Mouse (Mus musculus): ENCODE data around the gene Aqr. TPM values are rescaled to one million over a fixed set of nuclear protein-coding genes. Genes with fewer than 3 reads are reported as not detected.

The Aqr gene
- total RNA-seq, 1 experiment from 2014 or later: 49.2 TPM

GRCm38 (mm10) chr2:114145315-114145801 lies 41.5 kb downstream of the Aqr start:
- peak; percentile 71 for ATAC-seq (replicated peaks; ENCODE audit: insufficient number of reproducible peaks, low FRiP score, low TSS enrichment, poor library complexity, severe bottlenecking)

DNA sequence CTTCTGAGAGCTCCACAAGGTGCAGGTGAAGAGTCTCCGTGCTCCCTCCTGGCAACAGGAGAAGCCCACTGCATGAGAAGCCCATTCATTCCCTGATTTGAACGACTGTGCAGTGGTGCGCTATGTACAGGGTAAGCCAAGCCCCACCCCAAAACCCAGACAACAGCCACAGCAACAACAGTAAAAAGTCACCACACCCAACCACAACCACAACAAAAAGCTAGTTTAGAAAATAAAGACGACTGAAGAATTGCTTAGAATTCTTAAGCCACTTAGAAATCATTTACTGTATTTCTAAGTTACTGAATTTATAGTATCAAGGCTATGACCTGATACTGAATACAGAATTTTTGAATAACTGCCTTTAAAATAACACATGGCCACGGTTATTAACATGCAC lies 41.9 kb downstream of the Aqr start:
- 0 out of 2 replicates have a peak, but pooled peaks have one; percentile 40 for ATAC-seq (replicated peaks; ENCODE audit: insufficient number of reproducible peaks, low FRiP score, low TSS enrichment, poor library complexity, severe bottlenecking)

GRCm38 (mm10) chr2:114143842-114144241 lies 43.0 kb downstream of the Aqr start:
- ATAC-seq (replicated peaks; ENCODE audit: insufficient number of reproducible peaks, low FRiP score, low TSS enrichment, poor library complexity, severe bottlenecking): no peak

GRCm38 (mm10) chr2:114136755-114137154 lies 50.1 kb downstream of the Aqr start:
- peak; percentile 47; the same call in 1 of the 2 replicates for ATAC-seq (replicated peaks; ENCODE audit: insufficient number of reproducible peaks, low FRiP score, low TSS enrichment, poor library complexity, severe bottlenecking)

- ATAC-seq (replicated peaks; ENCODE audit: insufficient number of reproducible peaks, low FRiP score, low TSS enrichment, poor library complexity, severe bottlenecking): no peak
Measured at GRCm38 (mm10) chr2:114135777-114136176, 51.0 kb downstream of the Aqr start.

GRCm38 (mm10) chr2:114133355-114133754 lies 53.5 kb downstream of the Aqr start:
- ATAC-seq (replicated peaks; ENCODE audit: insufficient number of reproducible peaks, low FRiP score, low TSS enrichment, poor library complexity, severe bottlenecking): no peak

GRCm38 (mm10) chr2:114130657-114131056 lies 56.2 kb downstream of the Aqr start:
- no peak for ATAC-seq (replicated peaks; ENCODE audit: insufficient number of reproducible peaks, low FRiP score, low TSS enrichment, poor library complexity, severe bottlenecking)

DNA sequence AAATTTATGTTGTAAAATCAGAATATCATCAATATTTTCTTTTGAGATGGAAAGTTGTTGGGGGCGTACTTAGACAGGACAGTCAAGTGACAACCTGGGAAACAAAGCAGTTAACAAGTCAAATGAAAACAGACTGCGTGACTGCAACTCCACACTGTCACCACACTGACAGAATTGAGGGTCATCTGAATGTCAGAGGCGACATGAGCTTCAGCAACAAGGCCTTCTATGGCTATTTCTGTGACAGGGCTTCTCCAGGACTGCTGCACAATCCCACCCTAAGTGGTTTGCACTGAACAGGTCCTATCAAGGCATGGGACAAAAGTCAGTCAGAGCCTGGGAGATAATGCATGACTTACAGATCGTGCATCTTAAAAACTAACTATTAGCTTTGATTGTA lies 63.5 kb downstream of the Aqr start:
- ATAC-seq (replicated peaks; ENCODE audit: insufficient number of reproducible peaks, low FRiP score, low TSS enrichment, poor library complexity, severe bottlenecking): no peak

GRCm38 (mm10) chr2:114119451-114119850 lies 67.4 kb downstream of the Aqr start:
- ATAC-seq (replicated peaks; ENCODE audit: insufficient number of reproducible peaks, low FRiP score, low TSS enrichment, poor library complexity, severe bottlenecking): no peak

DNA sequence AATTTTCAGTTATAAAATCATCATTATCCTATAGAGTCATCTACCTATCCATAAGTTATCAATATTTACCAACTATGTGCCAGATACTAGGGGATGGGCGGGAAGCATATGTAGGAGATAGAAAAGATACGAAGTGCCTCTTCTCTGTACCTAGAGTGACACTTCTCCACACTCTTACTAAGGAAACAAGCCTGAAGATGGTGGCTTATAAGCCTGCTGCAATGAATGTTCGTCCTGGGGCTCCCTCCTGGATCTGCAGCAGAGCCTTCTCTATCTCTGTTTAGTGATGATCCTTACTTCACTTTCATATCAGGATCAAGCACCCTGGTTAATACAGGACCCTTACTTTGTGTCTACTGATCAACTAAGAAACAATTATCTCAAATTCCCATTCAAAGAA lies 69.2 kb downstream of the Aqr start:
- ATAC-seq (replicated peaks; ENCODE audit: insufficient number of reproducible peaks, low FRiP score, low TSS enrichment, poor library complexity, severe bottlenecking): no peak

GRCm38 (mm10) chr2:114117235-114117634 lies 69.6 kb downstream of the Aqr start:
- no peak for ATAC-seq (replicated peaks; ENCODE audit: insufficient number of reproducible peaks, low FRiP score, low TSS enrichment, poor library complexity, severe bottlenecking)

DNA sequence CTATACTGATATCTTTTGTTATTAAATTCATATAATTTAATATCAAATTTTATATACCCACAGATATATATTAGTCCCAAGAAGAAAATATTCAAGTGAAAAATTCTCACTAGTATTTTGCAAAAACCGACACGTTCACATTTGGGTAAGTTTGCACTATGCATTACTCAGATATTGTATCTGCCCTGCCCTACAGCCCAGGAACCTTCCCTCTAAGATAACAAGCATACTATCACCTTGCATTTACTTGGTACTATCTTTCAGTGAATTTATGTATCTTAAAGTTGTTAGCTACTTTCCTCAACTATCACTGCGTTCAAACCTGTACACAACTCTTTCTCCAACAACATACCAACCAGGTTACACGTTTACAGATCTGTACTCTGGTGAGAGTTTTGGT lies 71.3 kb downstream of the Aqr start:
- ATAC-seq (replicated peaks; ENCODE audit: insufficient number of reproducible peaks, low FRiP score, low TSS enrichment, poor library complexity, severe bottlenecking): no peak

DNA sequence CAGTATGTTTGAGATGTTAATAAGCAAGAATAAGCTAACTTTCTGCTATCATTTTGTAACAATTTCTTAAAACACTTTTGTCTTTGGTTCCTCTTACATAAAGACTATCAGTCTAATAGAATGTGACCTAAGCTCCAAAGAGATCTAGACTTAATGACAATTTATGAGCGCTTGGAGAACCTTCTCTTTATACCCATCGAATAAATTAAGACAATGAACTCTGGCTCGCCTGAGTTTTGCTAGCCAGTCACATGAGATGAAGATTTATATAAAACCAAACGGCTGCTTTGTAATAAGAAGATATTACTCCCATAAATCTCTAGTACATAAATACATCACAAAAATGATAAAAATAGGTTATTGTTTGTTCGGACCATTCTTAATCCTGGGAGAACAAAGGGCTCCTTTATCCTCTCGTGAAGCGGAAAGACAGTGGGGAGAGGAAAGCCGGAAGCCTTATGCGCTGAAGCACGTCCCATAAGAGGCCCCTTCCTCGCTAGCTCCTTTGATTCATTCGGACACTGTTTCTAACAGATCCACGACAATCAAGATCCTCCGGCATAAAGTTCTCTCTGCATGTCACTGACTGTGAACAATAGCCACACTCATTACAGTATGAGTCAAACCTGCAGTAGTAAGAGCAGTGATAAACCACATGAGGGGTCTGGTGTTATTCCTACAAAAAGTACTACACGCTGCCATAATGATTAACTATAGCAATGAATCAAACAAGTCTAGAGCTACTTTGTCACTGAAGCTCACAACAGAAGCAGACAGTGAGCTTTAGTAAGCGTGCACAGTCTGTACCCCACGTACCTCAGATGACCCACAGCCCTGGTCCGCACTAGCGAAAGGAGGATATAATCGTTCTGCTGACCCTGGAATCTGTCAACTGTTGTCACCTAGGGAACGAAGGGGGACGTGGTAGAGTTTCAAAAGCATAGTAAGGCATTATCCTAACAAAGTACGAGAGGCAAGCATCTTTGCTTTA lies 79.2 kb downstream of the Aqr start:
- ATAC-seq (replicated peaks; ENCODE audit: insufficient number of reproducible peaks, low FRiP score, low TSS enrichment, poor library complexity, severe bottlenecking): no peak

DNA sequence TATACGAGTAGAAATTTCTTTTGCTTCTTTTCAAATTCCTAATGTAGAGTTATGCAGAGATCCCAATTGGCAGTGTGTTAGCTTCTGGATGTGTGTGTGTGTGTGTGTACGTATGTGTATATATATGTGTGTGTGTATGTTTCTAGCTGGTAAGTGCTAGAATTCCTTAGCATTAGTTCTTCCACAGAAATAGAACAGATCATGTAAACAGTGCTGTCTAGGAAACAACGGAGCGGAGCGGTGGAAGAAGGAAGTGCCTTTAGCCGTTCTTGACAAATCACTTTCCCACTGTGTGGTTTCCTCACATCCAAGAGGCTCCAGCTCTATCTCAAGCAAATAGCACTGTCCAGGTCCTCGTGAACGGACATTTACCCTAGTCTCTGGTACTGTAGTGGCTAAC lies 80.4 kb downstream of the Aqr start:
- ATAC-seq (replicated peaks; ENCODE audit: insufficient number of reproducible peaks, low FRiP score, low TSS enrichment, poor library complexity, severe bottlenecking): no peak

DNA sequence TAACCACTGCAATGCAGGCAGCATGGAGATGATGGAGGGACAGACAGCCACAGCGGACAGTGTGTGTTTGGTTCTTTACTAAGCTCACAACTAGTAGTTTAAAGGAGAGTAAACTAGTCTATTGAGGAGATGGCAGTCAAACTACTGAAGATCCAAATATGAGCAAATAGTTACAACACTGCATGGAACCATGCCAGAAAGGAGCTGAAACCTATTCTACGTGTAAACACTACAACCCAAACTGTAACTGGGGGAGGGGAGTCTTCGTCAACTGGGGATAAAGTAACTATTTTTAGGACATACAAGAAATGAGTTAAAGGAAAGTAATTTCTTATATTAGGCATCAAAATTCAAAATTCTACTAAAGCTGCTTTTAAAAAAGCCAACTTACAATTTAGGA lies 84.4 kb downstream of the Aqr start:
- no peak for ATAC-seq (replicated peaks; ENCODE audit: insufficient number of reproducible peaks, low FRiP score, low TSS enrichment, poor library complexity, severe bottlenecking)

DNA sequence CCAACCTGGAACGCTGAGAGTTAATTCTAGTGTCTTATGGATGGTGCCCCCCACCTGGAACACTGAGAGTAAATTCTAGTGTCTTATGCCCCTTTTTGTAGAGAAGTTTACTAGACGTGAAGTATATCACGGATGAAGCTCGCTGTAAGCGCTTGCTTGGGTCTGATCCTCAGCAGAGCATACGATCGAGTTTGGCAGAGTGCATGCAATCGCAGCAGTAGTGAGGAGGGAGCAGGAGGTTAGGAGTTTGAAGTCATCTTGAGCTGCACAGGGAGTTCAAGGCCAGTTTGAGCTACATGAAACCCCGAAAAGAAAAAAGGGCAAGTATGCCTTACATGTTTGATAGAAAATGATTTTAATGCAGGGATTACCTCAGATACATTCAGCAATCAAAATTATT lies 86.0 kb downstream of the Aqr start:
- no peak for ATAC-seq (replicated peaks; ENCODE audit: insufficient number of reproducible peaks, low FRiP score, low TSS enrichment, poor library complexity, severe bottlenecking)

DNA sequence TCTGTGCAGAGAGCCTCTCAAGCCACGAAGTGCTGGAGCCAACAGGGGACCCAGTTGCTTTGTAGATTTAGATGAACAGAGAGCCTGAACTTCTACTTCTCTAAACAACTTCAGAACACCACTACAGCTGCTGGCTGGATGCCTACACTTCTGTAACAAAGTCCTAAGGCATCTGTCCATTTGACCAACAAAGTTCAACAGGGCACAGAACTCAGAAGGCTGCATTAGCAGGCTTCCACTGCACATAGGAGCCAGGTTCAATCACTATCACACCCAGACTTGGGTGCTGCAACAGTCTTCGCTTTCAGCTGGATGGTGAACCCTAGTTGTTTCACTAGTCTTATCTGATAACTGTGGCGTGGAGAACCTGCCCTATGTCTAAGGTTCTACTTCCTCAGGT lies 87.0 kb downstream of the Aqr start:
- no peak for ATAC-seq (replicated peaks; ENCODE audit: insufficient number of reproducible peaks, low FRiP score, low TSS enrichment, poor library complexity, severe bottlenecking)

DNA sequence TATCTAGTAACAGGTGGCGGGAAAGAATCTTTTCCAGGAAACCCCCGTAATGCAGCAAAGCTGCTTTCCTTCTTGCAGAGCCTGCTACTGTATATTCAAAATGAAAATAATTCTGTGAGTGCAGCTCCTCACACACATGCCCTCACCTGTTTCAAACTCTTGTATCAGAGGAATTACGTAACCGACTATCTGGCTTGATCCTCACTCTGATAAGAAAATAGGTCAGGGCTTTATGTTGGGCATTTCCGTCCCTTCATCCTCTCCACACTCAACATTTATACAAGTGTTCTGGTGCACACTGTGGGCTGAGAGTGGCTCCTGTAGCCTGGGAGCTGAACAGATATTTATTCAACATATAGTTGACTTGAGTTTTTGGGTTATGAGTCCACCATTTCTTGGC lies 87.7 kb downstream of the Aqr start:
- no peak for ATAC-seq (replicated peaks; ENCODE audit: insufficient number of reproducible peaks, low FRiP score, low TSS enrichment, poor library complexity, severe bottlenecking)

DNA sequence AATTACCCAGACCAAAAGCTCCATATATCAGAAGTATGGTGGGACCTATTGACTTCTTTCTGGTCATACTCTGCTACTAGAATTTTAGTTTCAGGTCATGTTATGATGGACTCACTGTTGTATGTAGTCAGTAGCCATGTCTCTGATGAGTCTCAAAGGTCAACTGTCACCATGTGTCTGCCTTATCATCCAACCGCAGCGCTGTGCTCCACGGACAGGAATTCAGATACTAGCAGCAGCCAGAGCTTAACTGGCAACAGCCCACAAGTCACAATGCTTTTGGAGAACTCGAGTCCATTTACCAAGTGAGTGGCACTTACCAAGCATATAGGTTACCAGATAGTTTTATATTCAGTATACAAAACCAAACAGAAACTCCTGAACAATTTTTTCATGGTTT lies 89.2 kb downstream of the Aqr start:
- no peak for ATAC-seq (replicated peaks; ENCODE audit: insufficient number of reproducible peaks, low FRiP score, low TSS enrichment, poor library complexity, severe bottlenecking)

DNA sequence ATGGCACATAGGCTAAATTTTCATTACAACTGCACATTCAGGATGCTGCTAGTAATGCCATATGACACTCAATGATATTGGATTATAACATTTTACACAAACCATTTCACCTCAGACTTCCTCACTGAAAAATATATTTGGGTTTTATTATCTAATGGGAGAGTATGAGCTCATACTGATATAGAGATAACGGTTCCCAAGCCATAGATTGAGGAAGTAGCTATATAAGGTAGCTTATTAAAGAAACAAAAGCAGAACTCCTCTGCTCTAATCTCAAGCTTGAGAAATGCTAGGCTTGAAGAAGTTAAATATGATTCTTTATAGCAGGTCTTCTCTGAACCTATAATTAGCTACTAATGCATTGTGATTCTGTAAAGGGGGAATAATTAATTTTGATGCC lies 90.3 kb downstream of the Aqr start:
- no peak for ATAC-seq (replicated peaks; ENCODE audit: insufficient number of reproducible peaks, low FRiP score, low TSS enrichment, poor library complexity, severe bottlenecking)

Measured in monocyte, adult 5-6 weeks (primary cell).